Mouse (Mus musculus) kidney, embryonic 16.5 days (tissue): Measurements from ENCODE around the gene Fzd2. TPM values are rescaled to one million over a fixed set of nuclear protein-coding genes. Genes with fewer than 3 reads are reported as not detected.

Experiments used
- ATAC-seq: fragments of 200-750 bp; cut with Nextera tagmentation; 2 replicates; pipeline ENCODE4 v1.8.0; 2017; ENCODE audit warnings: moderate TSS enrichment; ENCODE audit not compliant: low FRiP score, low TSS enrichment
- H3K27ac ChIP-seq: fragments of 300-500 bp; sonication (generic); 2 replicates; pipeline ENCODE4 v1.5.1; 2014; ENCODE audit warnings: low read length
- H3K27me3 ChIP-seq: fragments of 300-500 bp; sonication (generic); 2 replicates; pipeline ENCODE4 v1.6.1; 2014; ENCODE audit warnings: low read length, control low read depth, mixed read lengths; ENCODE audit not compliant: insufficient read depth
- H3K36me3 ChIP-seq: fragments of 300-500 bp; sonication (generic); 2 replicates; pipeline ENCODE4 v1.6.1; 2014; ENCODE audit warnings: low read length, control low read depth, mixed read lengths; ENCODE audit not compliant: insufficient read depth
- H3K4me1 ChIP-seq: fragments of 300-500 bp; sonication (generic); 2 replicates; pipeline ENCODE4 v1.6.1; 2014; ENCODE audit warnings: low read length, control low read depth, mixed read lengths; ENCODE audit not compliant: insufficient read depth
- H3K4me2 ChIP-seq: fragments of 300-500 bp; sonication (generic); replicated peaks from 2 replicates; pipeline ENCODE4 v1.6.1; 2014; ENCODE audit warnings: low read depth, low read length
- H3K4me3 ChIP-seq: fragments of 300-500 bp; sonication (generic); 2 replicates; pipeline ENCODE4 v1.5.1; 2014; ENCODE audit warnings: mild to moderate bottlenecking, low read length
- H3K9ac ChIP-seq: fragments of 300-500 bp; sonication (generic); replicated peaks from 2 replicates; pipeline ENCODE4 v1.6.1; 2014; ENCODE audit warnings: low read length
- H3K9me3 ChIP-seq: fragments of 300-500 bp; sonication (generic); 2 replicates; pipeline ENCODE4 v1.6.1; 2016; ENCODE audit warnings: low read length, control low read depth
- WGBS: fragments of 180-500 bp; shearing (Covaris S2); extraction: QIAGEN DNeasy Blood & Tissue Kit; methylation state at CpG from one replicate; pipeline ENCODE4 v1.1.7; 2014; 5-methylcytosine and 5-hydroxymethylcytosine counted together
- polyA plus RNA-seq: library from polyadenylated mRNA; unstranded; fragments of >200 nt; fragmentation: Nextera tagmentation; extraction: Ambion mirVana; gene quantifications from 2 replicates; pipeline ENCODE4 v1.2.1, GENCODE M21; 2015

Gene Fzd2
- polyA plus RNA-seq, 1 experiment from 2014 or later = 27.2 TPM

- Histone ChIP-seq H3K27ac (no peak overlapping the region), H3K27me3 (no peaks in the 10 kb centered on the region), H3K4me1 (no peaks in the 10 kb centered on the region), H3K4me2 (no peak overlapping the region), H3K9ac (no peak overlapping the region), H3K4me3 (no peak overlapping the region), H3K36me3 (no peaks in the 10 kb centered on the region), H3K9me3 (no peaks in the 10 kb centered on the region)
- peak; percentile 59; the same call in 1 of the 2 replicates for ATAC-seq
- 38% methylated on average over 8 of the region's 8 CpGs for WGBS
These were observed 51.7 kb downstream of the Fzd2 start for GRCm38 (mm10) chr11:102655888-102656287.

DNA sequence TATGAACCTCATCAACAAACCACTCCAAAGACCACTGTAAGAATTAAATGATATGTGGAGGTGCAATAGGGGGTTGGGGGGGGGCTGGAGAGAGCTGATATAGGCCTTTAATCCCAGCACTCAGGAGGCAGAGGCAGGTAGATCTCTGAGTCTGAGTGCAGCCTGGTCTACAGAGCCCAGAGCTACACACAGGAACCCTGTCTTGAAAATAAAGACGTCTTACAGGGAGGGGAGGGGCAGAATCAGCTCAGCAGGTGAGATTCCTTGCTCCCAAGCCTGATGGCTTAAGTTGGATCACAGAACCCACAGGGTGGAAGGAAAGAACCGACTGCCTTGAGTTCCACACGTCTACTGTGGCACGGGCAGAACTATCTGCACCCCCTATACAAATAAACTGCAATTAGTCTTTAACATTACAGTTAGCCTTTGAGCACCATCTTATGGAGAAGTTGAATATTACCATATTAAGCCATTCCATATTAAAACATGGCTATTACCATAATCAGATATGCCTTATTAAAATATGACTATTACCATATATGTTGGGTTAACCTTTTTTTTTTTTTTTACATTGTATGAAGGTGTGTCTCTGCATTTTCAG is 52.2 kb downstream of the Fzd2 start:
- 0 out of 2 replicates have a peak overlapping the region, but pooled peaks have one; percentile 7 for H3K4me2 ChIP-seq
- H3K9me3 ChIP-seq = no peaks in the 10 kb centered on the region
- no peaks in the 10 kb centered on the region for H3K27me3 ChIP-seq
- no peak for ATAC-seq
- WGBS = 19% methylated on average over 4 of the region's 4 CpGs
- H3K4me1 ChIP-seq = no peaks in the 10 kb centered on the region
- no peak overlapping the region for H3K27ac ChIP-seq
- no peak overlapping the region for H3K4me3 ChIP-seq
- no peaks in the 10 kb centered on the region for H3K36me3 ChIP-seq
- H3K9ac ChIP-seq = no peak overlapping the region

DNA sequence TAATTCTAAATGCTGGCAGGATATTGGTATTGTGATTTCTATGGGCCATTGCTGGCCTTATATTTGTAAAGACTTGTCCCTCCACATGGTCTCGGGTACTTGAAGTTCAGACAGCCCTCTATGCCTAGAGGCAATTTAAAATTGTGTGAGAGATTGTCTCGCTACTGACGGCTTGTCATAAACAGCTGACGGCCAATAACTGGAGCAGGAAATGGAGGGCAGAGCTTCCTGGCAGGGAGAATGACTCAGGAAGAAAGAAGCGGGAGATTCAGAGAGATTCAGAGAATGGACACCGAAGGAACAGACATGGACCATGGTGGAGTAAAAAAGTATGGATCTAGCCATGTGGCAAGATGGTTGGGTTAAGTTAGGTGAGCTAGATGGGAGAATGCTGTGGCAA is 52.7 kb downstream of the Fzd2 start:
- H3K4me3 ChIP-seq = no peak overlapping the region
- no peak for ATAC-seq
- H3K4me1 ChIP-seq = no peaks in the 10 kb centered on the region
- no peaks in the 10 kb centered on the region for H3K27me3 ChIP-seq
- WGBS = 51% methylated on average over 6 of the region's 6 CpGs
- H3K27ac ChIP-seq = no peak overlapping the region
- no peak overlapping the region for H3K4me2 ChIP-seq
- no peak overlapping the region for H3K9ac ChIP-seq
- H3K36me3 ChIP-seq = no peaks in the 10 kb centered on the region
- no peaks in the 10 kb centered on the region for H3K9me3 ChIP-seq

Other genes starting within 250 kb of the Fzd2 start
- 9.0 and 9.6 TPM in 2 replicates for gene Slc4a1, start 238.2 kb upstream of the Fzd2 start, polyA plus RNA-seq
- 3.3 and 3.9 TPM in 2 replicates for gene Rundc3a, start 211.0 kb upstream of the Fzd2 start, polyA plus RNA-seq
- 337 and 360 TPM in 2 replicates for gene Slc25a39, start 196.4 kb upstream of the Fzd2 start, polyA plus RNA-seq
- gene Grn, start 174.1 kb upstream of the Fzd2 start, polyA plus RNA-seq = 208 and 213 TPM in 2 replicates
- 5.3 and 5.8 TPM in 2 replicates for gene Fam171a2, start 156.7 kb upstream of the Fzd2 start, polyA plus RNA-seq
- 10.2 and 10.8 TPM in 2 replicates for gene Itga2b, start 134.3 kb upstream of the Fzd2 start, polyA plus RNA-seq
- 47.5 and 63.8 TPM in 2 replicates for gene Gpatch8, start 48.0 kb upstream of the Fzd2 start, polyA plus RNA-seq
- gene Gm11627, start 24.9 kb upstream of the Fzd2 start, polyA plus RNA-seq = 7.9 and 10.8 TPM in 2 replicates
- gene Meioc, start 59.3 kb downstream of the Fzd2 start, polyA plus RNA-seq = 0.28 and 0.34 TPM in 2 replicates
- 51.9 and 52.1 TPM in 2 replicates for gene Ccdc43, start 93.4 kb downstream of the Fzd2 start, polyA plus RNA-seq
- 8.7 and 8.8 TPM in 2 replicates for gene Adam11, start 157.0 kb downstream of the Fzd2 start, polyA plus RNA-seq
- 54.5 and 55.4 TPM in 2 replicates for gene Gjc1, start 215.3 kb downstream of the Fzd2 start, polyA plus RNA-seq
- 0.42 and 2.5 TPM in 2 replicates for gene Higd1b, start 231.5 kb downstream of the Fzd2 start, polyA plus RNA-seq